Mouse (Mus musculus) myocyte (in vitro differentiated cells): ENCODE measurements around the gene Olfr648.

ENCODE experiments used
- CEBPB ChIP-seq: IDR thresholded peaks from 2 replicates; pipeline ENCODE4 v1.6.1; 2011; ENCODE audit warnings: mild to moderate bottlenecking, moderate library complexity; ENCODE audit not compliant: poor library complexity, insufficient read depth, severe bottlenecking
- E2F4 ChIP-seq: IDR thresholded peaks from one replicate; pipeline ENCODE4 v1.6.1; 2011; ENCODE audit warnings: mild to moderate bottlenecking, control low read depth, moderate library complexity; ENCODE audit not compliant: insufficient read depth
- MAX ChIP-seq: IDR thresholded peaks from one replicate; pipeline ENCODE4 v1.6.1; 2011; ENCODE audit warnings: low read depth, mild to moderate bottlenecking, control low read depth
- MYOD1 ChIP-seq, 3 experiments: IDR thresholded peaks; one replicate each; pipeline ENCODE4 v1.6.1; 2011; ENCODE audit warnings: control low read depth in 2 of 3, low read depth in 2 of 3, mild to moderate bottlenecking in 2 of 3, moderate library complexity in 1 of 3; ENCODE audit not compliant: insufficient read length in 2 of 3, control insufficient read depth in 1 of 3
- MYOG ChIP-seq, 3 experiments: IDR thresholded peaks; one replicate each; pipeline ENCODE4 v1.6.1; 2011; ENCODE audit warnings: control low read depth in 2 of 3, low read depth in 2 of 3, mild to moderate bottlenecking in 2 of 3; ENCODE audit not compliant: insufficient read length in 2 of 3, control insufficient read depth in 1 of 3, insufficient read depth in 1 of 3
- POLR2A ChIP-seq: IDR thresholded peaks from one replicate; pipeline ENCODE4 v1.6.1; 2011; ENCODE audit warnings: low read depth, mild to moderate bottlenecking, control low read depth, moderate library complexity; ENCODE audit not compliant: insufficient read length
- POLR2AphosphoS2 ChIP-seq: IDR thresholded peaks from one replicate; pipeline ENCODE4 v1.6.1; 2011; ENCODE audit warnings: low read depth, control low read depth; ENCODE audit not compliant: insufficient read length
- REST ChIP-seq: IDR thresholded peaks from one replicate; pipeline ENCODE4 v1.6.1; 2011; ENCODE audit warnings: mild to moderate bottlenecking, control low read depth, moderate library complexity; ENCODE audit not compliant: insufficient read depth, insufficient read length
- SRF ChIP-seq: IDR thresholded peaks from one replicate; pipeline ENCODE4 v1.6.1; 2011; ENCODE audit warnings: low read depth; ENCODE audit not compliant: control insufficient read depth, insufficient read length
- TCF12 ChIP-seq: IDR thresholded peaks from one replicate; pipeline ENCODE4 v1.6.1; 2011; ENCODE audit warnings: mild to moderate bottlenecking, control low read depth; ENCODE audit not compliant: poor library complexity, insufficient read depth, severe bottlenecking
- USF1 ChIP-seq: IDR thresholded peaks from one replicate; pipeline ENCODE4 v1.6.1; 2011; ENCODE audit warnings: low read depth, mild to moderate bottlenecking, control low read depth, moderate library complexity

- TF ChIP-seq POLR2A (no peak), MYOG (IDR thresholded peaks at IDR 0.05; ENCODE audit: control insufficient read depth in 1 of 3, insufficient read depth in 1 of 3, insufficient read length in 2 of 3, low read depth in 2 of 3) (no peak), SRF (no peak), USF1 (no peak), TCF12 (no peak), E2F4 (no peak), MYOD1 (IDR thresholded peaks at IDR 0.05; ENCODE audit: control insufficient read depth in 1 of 3, insufficient read length in 2 of 3, low read depth in 2 of 3) (no peak), MAX (no peak), CEBPB (no peak), POLR2AphosphoS2 (no peak), REST (no peak)
These were observed 23.0 kb upstream of the Olfr648 start for GRCm38 (mm10) chr7:104206197-104206596.
